Mouse (Mus musculus) 416B (cell line): ENCODE measurements around the gene Phb2.

Source experiments
- DNase-seq: peaks from one replicate; pipeline ENCODE4 v3.0.0; 2011; ENCODE audit warnings: low read depth

Gene Phb2

DNA sequence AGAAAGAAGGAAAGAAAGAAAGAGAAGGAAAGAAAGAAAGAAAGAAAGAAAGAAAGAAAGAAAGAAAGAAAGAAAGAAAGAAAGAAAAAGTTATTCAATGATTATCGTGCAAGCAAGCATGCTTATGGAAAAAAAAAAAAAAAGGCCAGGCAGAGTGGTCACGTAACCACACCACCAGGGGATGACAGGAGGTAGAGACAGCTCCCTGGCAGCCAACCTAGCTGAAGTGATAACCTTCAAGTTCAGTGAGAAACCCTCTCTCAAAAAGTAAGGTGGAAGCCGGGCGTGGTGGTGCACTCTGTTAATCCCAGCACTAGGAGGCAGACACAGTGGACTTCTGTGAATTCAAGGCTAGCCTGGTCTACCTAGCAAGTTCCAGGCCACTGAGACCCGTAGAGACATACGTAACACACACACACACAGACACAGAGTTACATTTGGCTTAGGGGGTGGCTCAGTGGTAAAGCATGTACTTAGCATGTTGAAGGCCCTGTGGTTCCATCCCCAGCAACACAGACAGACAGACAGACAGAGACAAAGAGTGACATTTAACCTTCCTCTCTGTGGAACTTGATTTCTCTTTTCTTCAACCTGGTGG is 10.8 kb downstream of the Phb2 start:
- no peak for DNase-seq

DNA sequence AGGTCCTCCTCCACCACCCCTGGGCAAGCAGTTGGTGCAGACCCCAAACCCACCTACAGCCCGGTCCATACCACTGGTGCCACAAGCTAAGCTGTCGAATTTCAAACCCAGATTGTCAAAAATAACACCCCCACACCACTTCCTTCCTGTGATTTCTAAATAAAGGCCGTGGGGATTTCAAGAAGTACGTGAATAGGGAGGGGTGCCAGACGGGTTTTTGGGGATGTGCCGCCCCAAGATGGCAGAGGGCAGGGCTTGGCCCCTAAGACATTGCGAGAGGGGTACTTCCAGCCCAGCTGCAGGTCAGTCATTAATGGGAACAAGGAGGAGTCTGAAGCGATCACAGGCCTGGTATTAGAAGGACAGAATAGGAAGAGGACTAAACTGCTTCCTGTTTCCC is 11.4 kb downstream of the Phb2 start:
- DNase-seq, result peak; percentile 54

DNA sequence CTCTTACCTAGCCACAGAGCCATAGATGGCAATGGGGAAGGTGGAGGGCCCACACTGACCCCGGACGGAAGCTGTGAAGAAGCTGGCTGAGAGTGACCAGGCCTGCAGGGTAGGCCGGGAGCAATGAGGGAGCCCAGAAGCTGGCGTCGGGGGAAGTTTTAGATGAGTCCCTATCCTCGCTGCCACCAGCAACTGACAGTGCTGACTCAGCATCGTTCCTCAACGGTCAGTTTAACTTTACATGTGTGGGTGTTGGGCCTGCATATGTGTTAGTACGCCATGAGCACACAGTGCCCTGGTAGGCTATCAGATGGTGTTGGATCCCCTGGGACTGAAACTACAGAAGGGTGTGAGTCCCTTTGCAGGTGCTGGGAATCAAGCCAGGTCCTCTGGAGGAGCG is 12.3 kb downstream of the Phb2 start:
- DNase-seq, result no peak

DNA sequence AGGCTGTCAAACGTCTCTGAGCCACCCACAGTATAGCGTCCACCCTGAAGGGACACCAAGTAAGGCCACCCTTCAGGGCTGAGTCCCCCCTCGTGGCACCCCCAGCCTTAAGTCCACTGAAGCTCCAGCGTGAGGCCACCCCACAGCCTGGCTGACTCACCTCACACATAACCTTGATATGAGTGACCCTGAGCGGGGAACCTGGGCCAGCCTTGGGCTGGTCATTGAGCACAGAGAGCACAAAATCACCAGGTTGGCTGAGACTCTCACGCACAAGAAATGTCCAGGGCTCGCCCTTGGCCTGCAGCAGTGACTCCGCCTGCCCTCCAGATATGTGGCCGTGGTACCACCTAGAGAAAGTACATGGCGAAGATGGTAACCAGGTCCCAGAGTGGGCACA is 16.5 kb downstream of the Phb2 start:
- DNase-seq, result no peak

DNA sequence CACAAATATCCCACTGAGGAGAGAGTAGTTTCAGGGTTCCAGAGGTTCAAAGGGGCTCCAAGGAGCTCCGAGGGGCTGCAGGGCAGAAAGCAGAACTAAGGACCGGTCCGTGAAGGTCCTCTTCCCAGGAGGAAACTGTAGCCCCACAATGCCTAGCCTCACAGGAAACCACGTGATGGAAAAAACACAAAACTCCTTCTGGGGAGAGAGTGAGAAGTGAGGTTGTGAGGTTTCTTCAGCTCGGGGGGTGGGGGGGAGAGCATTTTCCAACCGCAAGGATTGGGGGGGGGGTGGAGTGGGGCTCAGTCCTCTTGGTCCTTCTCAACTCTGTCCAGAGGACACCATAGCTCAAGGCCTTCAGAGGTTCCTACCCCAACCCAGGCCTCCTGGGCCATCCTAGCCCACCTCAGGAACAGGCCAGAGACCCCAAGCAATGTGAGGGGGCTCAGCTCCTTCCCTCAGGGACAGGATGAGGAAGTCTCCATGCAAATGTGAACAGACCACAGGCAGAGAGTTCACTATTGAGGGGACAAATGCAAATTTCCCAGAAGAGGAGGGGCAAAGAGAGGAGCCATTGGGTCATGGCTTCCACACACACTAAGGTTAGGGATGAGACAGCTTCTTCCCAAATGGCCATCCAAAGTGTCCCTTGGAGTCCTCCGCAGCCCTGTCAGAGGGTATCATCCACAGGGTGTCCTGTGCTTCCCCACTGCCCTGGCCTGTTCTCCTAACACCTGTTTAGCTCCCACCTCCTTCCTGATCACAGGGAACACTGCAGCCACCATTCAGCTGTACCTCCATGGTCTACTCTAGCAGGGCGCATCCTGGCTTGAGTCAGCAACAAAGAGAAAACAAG is 17.9 kb downstream of the Phb2 start:
- DNase-seq, result peak; percentile 97

DNA sequence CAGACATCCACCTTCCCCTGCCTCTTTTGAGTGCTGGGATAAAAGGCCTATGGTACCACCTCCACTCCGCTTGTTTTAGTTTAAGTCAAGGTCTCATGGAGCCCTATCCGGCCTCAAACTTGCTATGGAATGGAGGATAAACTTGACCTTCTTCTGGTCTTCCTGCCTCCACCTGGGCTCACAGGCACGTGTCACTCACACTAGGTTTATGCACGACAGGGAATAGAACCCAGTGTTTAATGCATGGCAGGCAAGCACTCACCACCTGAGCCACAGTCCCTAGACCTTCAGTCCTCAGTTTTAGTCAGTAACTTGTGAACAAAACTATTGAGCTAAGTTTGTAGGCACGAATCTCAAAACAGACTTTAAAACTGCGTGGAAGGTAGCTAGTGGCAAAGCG is 18.9 kb downstream of the Phb2 start:
- DNase-seq, result no peak

DNA sequence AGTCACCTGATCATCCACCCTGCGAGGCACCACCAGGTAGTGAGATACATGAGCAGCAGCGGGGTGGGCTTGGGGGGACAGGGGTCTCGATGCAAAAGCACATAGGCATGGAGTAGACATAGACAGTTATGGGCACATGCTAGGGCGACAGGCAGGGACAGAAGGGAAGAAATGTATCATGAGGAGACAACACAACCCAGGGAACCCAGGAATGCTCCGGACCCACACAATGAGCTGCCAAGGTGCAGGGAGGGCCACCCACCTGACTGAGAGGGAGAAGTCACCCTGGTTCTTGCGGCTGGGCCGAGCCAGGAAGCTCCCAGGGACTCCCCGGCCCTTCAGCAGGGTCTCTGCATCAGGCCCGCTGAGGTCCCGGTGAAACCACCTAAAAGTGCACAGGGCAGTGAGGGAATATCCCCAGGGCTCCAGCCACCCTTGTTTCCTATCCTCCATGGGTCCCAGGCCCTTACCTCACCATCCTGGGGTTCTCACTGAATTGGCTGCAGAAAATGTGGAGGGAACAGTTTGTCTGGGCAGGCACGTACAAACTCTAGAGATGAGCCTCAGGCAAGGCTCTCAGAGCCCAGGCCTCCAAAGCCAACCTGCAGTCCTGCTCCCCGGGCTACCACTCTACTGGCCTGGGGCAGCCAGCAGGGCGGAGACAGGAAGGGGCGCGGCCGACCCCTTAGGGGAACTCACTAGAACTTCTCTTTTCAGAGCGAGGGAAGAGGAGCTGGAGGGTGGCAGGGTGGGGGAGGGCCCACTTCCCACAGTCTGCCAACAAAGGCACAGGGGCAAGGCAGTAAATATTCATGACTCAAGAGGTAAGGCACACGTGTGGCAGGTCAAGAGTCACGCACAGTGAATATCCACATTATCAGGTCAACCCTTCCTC is 20.6 kb downstream of the Phb2 start:
- peak; percentile 92 for DNase-seq

DNA sequence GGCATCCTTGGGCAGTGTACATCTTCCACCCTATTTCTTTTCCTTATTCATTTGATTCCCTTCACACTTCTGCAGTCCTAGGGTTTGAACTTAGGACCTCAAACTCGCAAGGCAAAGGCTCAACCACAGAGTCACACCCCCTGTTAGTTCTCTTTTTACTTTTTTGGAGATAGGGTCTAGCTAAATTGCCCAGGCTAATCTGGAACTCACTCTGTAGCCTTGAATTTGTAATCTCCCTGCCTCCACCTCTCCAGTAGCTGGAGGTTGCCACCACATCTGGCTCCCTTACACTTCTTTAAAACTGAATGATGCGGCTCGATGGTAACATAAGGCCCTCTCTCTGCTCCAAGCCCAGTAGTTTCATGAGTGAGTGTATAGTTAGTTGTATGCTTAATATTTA is 22.3 kb downstream of the Phb2 start:
- no peak for DNase-seq

DNA sequence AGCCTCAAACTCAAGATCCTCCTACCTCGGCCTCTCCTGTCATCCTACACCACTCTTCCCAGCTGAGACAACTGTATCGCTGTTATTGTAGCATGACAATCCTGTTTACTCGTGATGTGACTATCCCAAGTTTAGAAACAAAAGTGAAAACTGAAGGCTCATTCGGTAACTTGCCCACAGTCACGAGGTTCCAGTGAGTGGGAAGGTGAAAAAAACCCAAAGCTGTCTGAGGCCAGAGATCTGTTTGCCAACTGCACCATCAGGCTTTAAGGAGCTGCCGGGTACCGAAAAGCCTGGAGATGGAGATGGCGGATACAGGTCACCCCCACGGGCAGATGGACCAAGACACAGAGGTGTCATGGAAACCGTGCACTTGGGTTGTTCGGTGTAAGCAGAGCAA is 24.9 kb downstream of the Phb2 start:
- no peak for DNase-seq

DNA sequence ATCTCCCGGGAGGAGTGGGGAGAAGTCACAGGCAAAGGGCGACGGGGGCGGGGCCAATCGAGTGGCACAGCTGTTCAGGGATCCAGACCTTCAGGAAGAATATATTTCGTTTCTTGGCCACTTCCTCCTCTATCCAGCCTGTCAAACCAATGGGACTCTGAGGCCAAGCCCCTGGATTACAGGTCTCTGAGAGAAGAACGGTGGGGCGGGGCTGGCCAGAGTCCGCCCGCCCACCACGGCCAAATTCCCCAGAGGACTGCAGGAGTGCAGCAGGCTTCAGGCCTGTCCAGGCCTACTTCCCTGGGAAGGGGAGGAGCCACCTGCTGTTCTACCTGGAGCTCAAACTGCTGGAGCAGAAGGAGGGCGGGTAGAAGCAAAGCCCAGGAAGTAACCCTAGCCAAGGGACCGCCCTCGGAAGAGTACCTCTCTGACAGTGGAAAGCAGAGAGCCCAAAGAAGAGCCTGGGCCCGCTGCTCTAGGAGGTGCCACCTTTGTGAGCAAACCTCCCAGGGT is 26.4 kb downstream of the Phb2 start, which contains the start of gene Ptpn6:
Gene Ptpn6 (minus strand): TSS at position 204 of the 513 bp plus-strand sequence.
- DNase-seq, result peak; percentile 84

DNA sequence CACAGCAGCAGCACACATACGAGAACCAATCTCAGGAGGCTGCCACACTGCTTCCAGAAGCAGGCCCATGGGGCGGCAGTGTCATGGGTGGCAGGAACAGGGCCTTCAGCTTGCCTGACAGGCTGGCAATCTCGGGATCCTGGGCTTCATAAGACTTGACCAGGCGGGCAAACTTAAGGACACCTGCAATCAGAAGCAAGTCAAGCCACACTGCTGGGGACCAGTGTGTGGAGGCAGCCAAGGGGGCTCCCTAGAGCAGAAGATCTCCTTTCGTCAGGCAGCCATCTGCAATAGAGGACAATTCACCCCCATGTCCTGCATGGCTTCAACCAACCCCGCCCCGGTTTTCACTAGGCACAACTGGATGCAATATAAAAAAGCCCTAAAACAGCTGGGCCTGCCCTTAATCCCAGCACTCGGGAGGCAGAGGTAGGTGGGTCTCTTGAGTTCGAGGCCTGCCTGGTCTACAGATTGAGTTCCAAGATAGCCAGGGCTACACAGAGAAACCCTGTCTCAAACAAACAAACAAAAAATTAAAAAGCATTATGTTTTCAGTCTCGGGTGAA is 27.2 kb downstream of the Phb2 start:
- DNase-seq, result no peak

DNA sequence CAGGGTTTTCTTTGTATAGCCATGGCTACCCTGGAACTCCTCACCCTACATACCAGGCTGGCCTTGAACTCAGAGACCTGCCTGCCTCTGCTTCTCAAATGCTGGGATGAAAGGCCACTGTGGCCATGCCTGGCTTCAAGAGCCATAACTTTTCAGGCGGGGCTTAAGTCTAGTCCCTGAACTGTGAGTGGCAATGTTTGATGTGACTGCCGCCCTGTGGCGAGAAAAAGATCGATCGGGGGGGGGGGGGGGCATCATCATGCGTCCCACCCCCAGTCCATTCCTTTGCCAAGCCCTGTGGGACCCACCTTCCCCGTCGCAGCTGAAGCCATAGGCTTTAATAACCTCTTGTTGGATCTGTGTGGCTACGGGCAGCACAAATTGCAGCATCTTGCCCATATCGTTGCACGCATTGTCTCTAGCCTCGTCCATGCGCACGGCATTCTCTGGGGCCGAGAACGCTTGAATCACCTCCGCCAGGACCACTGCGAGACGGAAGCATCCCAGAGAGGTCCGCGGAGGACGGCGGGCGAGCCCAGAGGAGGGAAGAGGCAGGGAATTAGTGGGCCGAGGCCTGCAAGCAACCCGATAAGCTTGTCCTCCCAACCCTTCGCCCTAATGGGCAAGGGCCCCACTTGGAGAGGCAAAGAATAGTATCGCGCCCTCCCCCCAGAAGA is 28.2 kb downstream of the Phb2 start:
- DNase-seq, result peak; percentile 86

DNA sequence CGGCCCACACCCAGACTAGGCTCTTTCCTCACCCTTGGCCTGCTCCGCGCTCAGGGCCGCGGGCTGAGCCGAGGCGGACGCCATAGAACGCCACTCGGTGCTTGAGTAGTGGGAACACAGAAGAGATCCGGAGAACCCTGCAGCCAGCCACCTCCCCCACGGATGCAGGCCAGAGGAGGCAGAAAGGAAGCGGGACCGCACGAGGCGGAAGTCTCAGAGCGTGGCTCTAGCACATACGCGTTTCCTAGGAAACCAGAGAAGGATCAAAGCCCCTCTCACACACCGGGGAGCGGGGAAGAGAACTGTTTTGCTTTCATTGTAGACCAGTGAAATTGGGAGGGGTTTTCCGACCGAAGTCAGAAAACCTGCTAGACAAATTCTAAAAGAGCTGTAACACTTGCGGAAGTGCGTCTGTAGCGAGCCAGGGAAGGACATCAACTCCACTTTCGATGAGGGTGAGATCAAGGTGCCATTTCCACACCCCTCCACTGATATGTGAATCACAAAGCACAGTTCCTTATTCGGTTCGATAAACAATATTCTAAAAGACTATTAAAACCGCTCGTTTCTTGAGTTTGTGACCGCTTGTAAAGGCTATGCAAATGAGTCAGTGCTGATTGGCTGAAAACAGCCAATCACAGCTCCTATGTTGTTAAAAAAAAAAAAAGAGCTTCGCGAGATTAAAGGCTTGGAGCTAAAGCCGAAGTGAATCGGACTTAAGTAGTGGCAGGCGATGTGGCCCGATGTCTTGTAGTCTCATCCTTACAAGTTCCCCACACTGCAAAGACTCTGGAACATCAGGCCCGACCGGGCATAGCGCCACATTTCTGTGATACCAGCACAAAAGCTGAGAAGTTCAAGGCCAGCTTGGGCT is 29.0 kb downstream of the Phb2 start, which contains the start of gene Grcc10:
Gene Grcc10 (minus strand): TSS at position 487 of the 874 bp plus-strand sequence.
- DNase-seq, result peak; percentile 99

DNA sequence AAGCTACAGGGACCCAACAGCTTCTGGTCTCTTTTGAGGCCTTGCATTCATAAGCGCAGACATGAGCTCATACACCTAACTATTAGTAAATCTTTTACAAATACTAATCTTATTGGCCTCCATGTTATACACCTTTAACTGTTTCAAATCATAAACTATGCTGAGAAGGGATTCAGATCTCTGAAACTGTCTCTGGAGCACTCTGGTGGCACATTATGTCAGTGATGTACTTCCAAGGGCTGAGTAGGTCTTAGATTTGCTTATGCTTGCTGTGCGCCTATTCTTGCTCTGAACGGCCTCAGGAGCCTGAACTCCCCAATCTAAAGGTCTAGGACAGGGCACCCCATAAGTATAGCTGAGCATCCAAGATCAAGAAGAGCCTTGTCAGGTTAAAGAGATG is 29.7 kb downstream of the Phb2 start:
- no peak for DNase-seq

DNA sequence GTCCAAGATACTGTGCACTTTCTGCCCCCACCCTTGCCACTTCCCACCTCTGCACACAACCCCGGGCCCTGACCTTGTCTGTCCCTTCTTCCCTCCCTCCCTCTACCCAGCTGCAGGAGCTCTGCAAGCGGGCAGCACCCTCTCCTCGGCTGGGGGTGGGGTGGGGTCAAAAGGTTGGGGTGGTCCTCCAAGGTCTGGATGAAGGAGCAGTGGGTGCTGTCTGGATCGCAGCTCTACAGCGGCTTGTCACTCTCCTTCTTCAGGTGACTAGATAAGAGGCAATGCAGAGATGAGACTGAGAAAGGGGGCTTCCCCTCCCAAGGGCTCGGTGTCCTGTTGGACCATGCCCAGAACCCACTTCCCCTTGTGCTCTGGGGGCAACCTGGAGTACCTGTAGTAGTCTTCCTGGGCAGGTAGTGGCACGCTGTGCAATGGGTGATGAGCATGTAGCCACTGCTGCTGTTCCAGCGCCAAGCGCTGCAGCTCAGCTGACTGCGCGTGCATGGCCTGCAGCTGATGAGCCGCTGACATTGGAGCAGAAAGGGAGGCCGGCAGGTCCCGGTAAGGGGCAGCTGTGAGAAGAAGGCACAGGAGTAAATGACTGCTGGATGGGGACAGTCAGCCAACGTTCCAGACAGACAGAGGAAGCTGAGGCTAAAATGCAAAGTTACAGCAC is 30.8 kb downstream of the Phb2 start:
- no peak for DNase-seq

DNA sequence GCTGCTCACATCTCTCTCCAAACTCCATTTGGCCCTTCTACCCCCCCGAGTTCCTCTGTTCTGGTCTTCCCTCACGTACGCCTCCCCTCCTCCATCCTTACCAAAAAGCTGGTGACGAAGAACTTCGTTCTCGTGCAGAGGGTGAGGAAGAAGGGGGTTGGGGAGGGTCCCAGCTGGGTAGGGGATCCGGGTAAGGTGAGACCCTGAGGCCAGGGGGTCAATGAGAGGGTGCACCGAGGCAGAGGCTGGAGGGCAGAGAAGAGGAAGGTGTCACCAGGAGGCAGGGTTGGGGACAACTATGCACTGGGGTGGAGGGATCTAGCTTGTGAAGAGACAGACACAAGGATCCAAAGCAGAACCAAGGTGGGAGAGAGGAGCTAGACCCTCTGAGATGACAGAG is 31.5 kb downstream of the Phb2 start:
- no peak for DNase-seq

DNA sequence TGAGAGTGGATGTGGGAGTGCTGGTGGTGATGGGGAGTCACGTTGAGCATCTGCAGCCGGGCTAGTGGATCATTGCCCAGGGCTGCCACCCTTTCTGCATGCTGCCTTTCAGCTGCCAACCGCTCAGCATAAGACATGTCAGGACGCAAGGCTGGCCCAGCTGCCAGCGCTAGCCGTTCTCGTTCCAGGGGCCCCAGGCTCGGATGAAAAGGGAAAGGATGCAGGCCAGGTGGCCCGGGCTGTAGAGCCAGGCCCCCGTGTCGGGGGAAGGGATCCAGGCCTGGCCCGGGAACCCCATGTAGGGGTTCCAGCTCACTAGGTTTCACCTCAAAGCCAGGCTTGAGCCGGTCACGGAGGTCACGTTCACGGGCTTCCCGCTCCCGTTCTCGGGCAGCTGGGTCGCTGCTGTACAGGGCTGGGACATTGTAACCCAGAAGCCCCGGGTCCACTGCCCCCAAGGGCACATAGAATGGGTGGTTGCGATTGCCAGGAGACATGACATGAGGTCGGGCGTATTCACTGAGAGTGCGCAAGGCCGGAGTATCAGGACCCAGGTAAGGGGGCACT is 32.7 kb downstream of the Phb2 start:
- DNase-seq, result no peak

DNA sequence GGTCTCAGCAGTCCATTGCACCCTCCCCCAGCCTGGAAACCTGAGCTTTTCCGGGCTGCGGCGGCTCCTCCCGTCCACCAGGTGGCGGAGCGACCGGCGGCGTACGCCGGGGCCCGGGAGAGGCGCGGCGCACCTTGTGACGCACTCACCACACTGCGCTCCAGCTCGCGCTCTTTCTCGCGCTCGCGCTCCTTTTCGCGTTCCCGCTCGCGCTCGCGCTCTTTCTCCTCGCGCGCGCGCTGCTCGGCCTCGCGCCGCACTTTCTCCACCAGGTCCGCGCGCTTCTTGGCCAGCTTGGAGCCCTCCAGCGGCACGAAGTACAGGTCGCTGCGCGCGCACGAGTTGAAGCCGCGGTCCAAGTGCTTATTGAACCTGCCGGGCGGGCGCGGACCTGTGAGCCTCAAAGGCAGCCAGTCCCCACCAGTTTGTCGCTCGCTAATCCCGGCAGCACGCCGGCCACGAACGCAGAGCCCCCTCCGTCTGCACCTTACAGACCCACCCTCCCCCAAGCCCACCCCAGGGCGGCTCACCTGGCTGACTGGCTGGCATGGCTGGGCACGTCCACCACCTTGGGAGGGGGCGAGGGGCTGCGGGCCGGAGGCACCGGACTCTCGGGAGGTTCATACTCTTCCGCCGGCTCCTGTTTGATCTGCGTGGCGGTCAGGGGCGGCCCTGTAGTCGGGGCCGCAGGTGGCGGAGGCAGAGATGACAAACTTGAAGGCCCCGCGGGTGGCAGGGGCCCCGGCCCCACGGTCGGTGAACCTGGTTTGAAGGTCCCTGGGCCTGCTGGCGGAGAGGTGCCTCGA is 33.6 kb downstream of the Phb2 start:
- peak; percentile 95 for DNase-seq

DNA sequence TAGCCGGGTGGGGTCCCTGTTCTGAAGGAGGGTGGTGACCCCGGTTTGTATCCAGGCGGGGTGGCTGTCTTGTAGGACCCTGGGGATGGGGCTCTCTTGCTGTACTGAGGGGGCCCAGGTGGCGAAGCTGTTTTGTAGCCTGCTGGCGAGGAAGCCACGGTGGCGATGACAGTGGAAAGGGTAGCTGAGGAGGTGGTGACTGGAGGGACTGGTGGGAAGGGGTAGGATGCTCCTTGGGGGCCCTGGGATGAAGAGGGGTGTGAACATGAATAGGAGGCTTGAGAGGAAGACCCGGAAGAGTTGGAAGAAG is 34.1 kb downstream of the Phb2 start:
- no peak for DNase-seq
